Mouse (Mus musculus) kidney, embryonic 14.5 days (tissue): ENCODE data around the gene Calm3. TPM values are rescaled to one million over a fixed set of nuclear protein-coding genes. Genes with fewer than 3 reads are reported as not detected.

Experiments
- ATAC-seq: fragments of 200-750 bp; cut with Nextera tagmentation; 2 replicates; pipeline ENCODE4 v1.8.0; 2017; ENCODE audit warnings: moderate number of reproducible peaks, mild to moderate bottlenecking, moderate TSS enrichment, moderate library complexity; ENCODE audit not compliant: low FRiP score, low TSS enrichment
- H3K27ac ChIP-seq: fragments of 300-500 bp; sonication (generic); 2 replicates; pipeline ENCODE4 v1.5.1; 2014; ENCODE audit warnings: low read depth, mild to moderate bottlenecking, low read length, moderate library complexity, mixed read lengths
- H3K27me3 ChIP-seq: fragments of 300-500 bp; sonication (generic); 2 replicates; pipeline ENCODE4 v1.6.1; 2014; ENCODE audit warnings: mild to moderate bottlenecking, low read length; ENCODE audit not compliant: control insufficient read depth, insufficient read depth
- H3K36me3 ChIP-seq: fragments of 300-500 bp; sonication (generic); 2 replicates; pipeline ENCODE4 v1.6.1; 2014; ENCODE audit warnings: low read length, mixed read lengths; ENCODE audit not compliant: control insufficient read depth, insufficient read depth
- H3K4me1 ChIP-seq: fragments of 300-500 bp; sonication (generic); 2 replicates; pipeline ENCODE4 v1.6.1; 2014; ENCODE audit warnings: low read length, mixed read lengths; ENCODE audit not compliant: control insufficient read depth, insufficient read depth
- H3K4me2 ChIP-seq: fragments of 300-500 bp; sonication (generic); replicated peaks from 2 replicates; pipeline ENCODE4 v1.6.1; 2014; ENCODE audit warnings: low read depth, mild to moderate bottlenecking, low read length
- H3K4me3 ChIP-seq: fragments of 300-500 bp; sonication (generic); 2 replicates; pipeline ENCODE4 v1.5.1; 2014; ENCODE audit warnings: mild to moderate bottlenecking, low read length
- H3K9ac ChIP-seq: fragments of 300-500 bp; sonication (generic); 2 replicates; pipeline ENCODE4 v1.6.1; 2014; ENCODE audit warnings: low read depth, mild to moderate bottlenecking, low read length, moderate library complexity
- H3K9me3 ChIP-seq: fragments of 300-500 bp; sonication (generic); 2 replicates; pipeline ENCODE4 v1.6.1; 2016; ENCODE audit warnings: low read length; ENCODE audit not compliant: control insufficient read depth
- WGBS: fragments of 180-500 bp; shearing (Covaris S2); extraction: QIAGEN DNeasy Blood & Tissue Kit; methylation state at CpG from one replicate; pipeline ENCODE4 v1.1.7; 2014; 5-methylcytosine and 5-hydroxymethylcytosine counted together
- polyA plus RNA-seq: library from polyadenylated mRNA; unstranded; fragments of >200 nt; fragmentation: Nextera tagmentation; extraction: Ambion mirVana; gene quantifications from 2 replicates; pipeline ENCODE4 v1.2.1, GENCODE M21; 2014

Gene Calm3
- polyA plus RNA-seq, 1 experiment from 2014 or later: 156 TPM

- Histone ChIP-seq H3K4me2 (peak within 1 kb of the TSS; percentile 51), H3K27ac (no peak within 1 kb of the TSS), H3K4me3 (peak within 1 kb of the TSS; percentile 45), H3K9me3 (no peaks in the 10 kb centered on the region), H3K4me1 (peaks cover 31% of the 10 kb centered on the region), H3K36me3 (no peaks in the 10 kb centered on the region), H3K27me3 (peaks cover 43% of the 10 kb centered on the region), H3K9ac (peak within 1 kb of the TSS; percentile 35)
- 14% methylated on average over 36 of the region's 36 CpGs for WGBS
- peak; percentile 91 for ATAC-seq
Measured at GRCm38 (mm10) chr7:16944061-16944807, 20.3 kb upstream of the Calm3 start, which contains the start of gene Pnmal2. Pnmal2 (plus strand) TSS chr7:16944682.

GRCm38 (mm10) chr7:16942861-16943260 lies 18.9 kb upstream of the Calm3 start:
- Histone ChIP-seq H3K9me3 (no peaks in the 10 kb centered on the region), H3K4me1 (peaks cover 28% of the 10 kb centered on the region), H3K36me3 (no peaks in the 10 kb centered on the region), H3K9ac (no peak overlapping the region), H3K27ac (no peak overlapping the region), H3K4me3 (no peak overlapping the region), H3K27me3 (peaks cover 29% of the 10 kb centered on the region), H3K4me2 (no peak overlapping the region)
- WGBS: 67% methylated on average over 4 of the region's 4 CpGs
- no peak for ATAC-seq

GRCm38 (mm10) chr7:16940292-16940691 lies 16.4 kb upstream of the Calm3 start:
- peak overlapping the region; percentile 56; the same call in 1 of the 2 replicates for H3K27ac ChIP-seq

GRCm38 (mm10) chr7:16938117-16938791 lies 14.3 kb upstream of the Calm3 start:
- no peak for ATAC-seq

More at GRCm38 (mm10) chr7:16940292-16940691, 16.4 kb upstream of the Calm3 start:
- ATAC-seq: no peak
- no peaks in the 10 kb centered on the region for H3K36me3 ChIP-seq
- H3K9ac ChIP-seq: no peak overlapping the region
- WGBS: 50% methylated on average over 7 of the region's 7 CpGs
- H3K4me1 ChIP-seq: peaks cover 8% of the 10 kb centered on the region; the same call in 1 of the 2 replicates
- no peak overlapping the region for H3K4me2 ChIP-seq
- no peaks in the 10 kb centered on the region for H3K9me3 ChIP-seq
- no peak overlapping the region for H3K4me3 ChIP-seq
- H3K27me3 ChIP-seq: peaks cover 6% of the 10 kb centered on the region; the same call in 1 of the 2 replicates

GRCm38 (mm10) chr7:16937312-16937711 lies 13.4 kb upstream of the Calm3 start:
- Histone ChIP-seq H3K36me3 (no peaks in the 10 kb centered on the region), H3K9me3 (no peaks in the 10 kb centered on the region), H3K27me3 (no peaks in the 10 kb centered on the region), H3K9ac (no peak overlapping the region), H3K27ac (no peak overlapping the region), H3K4me3 (no peak overlapping the region), H3K4me2 (no peak overlapping the region), H3K4me1 (no peaks in the 10 kb centered on the region)
- 48% methylated on average over 4 of the region's 4 CpGs for WGBS
- ATAC-seq: no peak

More at GRCm38 (mm10) chr7:16938117-16938791, 14.3 kb upstream of the Calm3 start:
- H3K27me3 ChIP-seq: no peaks in the 10 kb centered on the region
- H3K4me3 ChIP-seq: no peak overlapping the region
- H3K4me2 ChIP-seq: no peak overlapping the region
- no peaks in the 10 kb centered on the region for H3K4me1 ChIP-seq
- no peaks in the 10 kb centered on the region for H3K36me3 ChIP-seq
- H3K9me3 ChIP-seq: no peaks in the 10 kb centered on the region
- H3K27ac ChIP-seq: no peak overlapping the region
- WGBS: 72% methylated on average over 17 of the region's 17 CpGs
- no peak overlapping the region for H3K9ac ChIP-seq

GRCm38 (mm10) chr7:16932704-16933577 lies 9.0 kb upstream of the Calm3 start:
- H3K27me3 ChIP-seq: no peaks in the 10 kb centered on the region
- H3K4me2 ChIP-seq: no peak overlapping the region
- H3K4me1 ChIP-seq: no peaks in the 10 kb centered on the region
- WGBS: 47% methylated on average over 14 of the region's 14 CpGs
- no peak overlapping the region for H3K9ac ChIP-seq
- H3K36me3 ChIP-seq: no peaks in the 10 kb centered on the region
- ATAC-seq: 0 out of 2 replicates have a peak, but pooled peaks have one; percentile 23
- H3K4me3 ChIP-seq: no peak overlapping the region
- H3K27ac ChIP-seq: no peak overlapping the region
- no peaks in the 10 kb centered on the region for H3K9me3 ChIP-seq

- H3K27ac ChIP-seq: no peak overlapping the region
- H3K4me3 ChIP-seq: no peak overlapping the region
- no peaks in the 10 kb centered on the region for H3K27me3 ChIP-seq
- no peaks in the 10 kb centered on the region for H3K36me3 ChIP-seq
- 18% methylated on average over 14 of the region's 14 CpGs for WGBS
- ATAC-seq: peak; percentile 51; the same call in 1 of the 2 replicates
- H3K9ac ChIP-seq: no peak overlapping the region
- no peaks in the 10 kb centered on the region for H3K4me1 ChIP-seq
- no peak overlapping the region for H3K4me2 ChIP-seq
- H3K9me3 ChIP-seq: no peaks in the 10 kb centered on the region
Measured at GRCm38 (mm10) chr7:16931968-16932627, 8.2 kb upstream of the Calm3 start.

- Histone ChIP-seq H3K9ac (no peak overlapping the region), H3K36me3 (no peaks in the 10 kb centered on the region), H3K4me2 (no peak overlapping the region), H3K9me3 (no peaks in the 10 kb centered on the region), H3K4me3 (no peak overlapping the region), H3K27ac (no peak overlapping the region), H3K4me1 (no peaks in the 10 kb centered on the region), H3K27me3 (no peaks in the 10 kb centered on the region)
- ATAC-seq: no peak
- 2% methylated on average over 1 of the region's 1 CpGs for WGBS
Measured at GRCm38 (mm10) chr7:16930850-16931249, 6.9 kb upstream of the Calm3 start.
